Mouse (Mus musculus) heart, postnatal 0 days (tissue): Measurements from ENCODE around the gene Akp3.

Experiments
- CTCF ChIP-seq: IDR thresholded peaks from 2 replicates; pipeline ENCODE4 v1.5.1; 2016; ENCODE audit warnings: antibody characterized with exemption, control low read depth, low read depth
- EP300 ChIP-seq: IDR thresholded peaks from 2 replicates; pipeline ENCODE4 v1.6.1; 2016; ENCODE audit warnings: antibody characterized with exemption, low read depth

- no peak for TF ChIP-seq CTCF
- no peak for TF ChIP-seq EP300
These were observed 7.0 kb downstream of the Akp3 start for GRCm38 (mm10) chr1:87131803-87132202.
